Comparison of ENCODE assay signal across 8 mouse cellular contexts in the genomic region with DNA sequence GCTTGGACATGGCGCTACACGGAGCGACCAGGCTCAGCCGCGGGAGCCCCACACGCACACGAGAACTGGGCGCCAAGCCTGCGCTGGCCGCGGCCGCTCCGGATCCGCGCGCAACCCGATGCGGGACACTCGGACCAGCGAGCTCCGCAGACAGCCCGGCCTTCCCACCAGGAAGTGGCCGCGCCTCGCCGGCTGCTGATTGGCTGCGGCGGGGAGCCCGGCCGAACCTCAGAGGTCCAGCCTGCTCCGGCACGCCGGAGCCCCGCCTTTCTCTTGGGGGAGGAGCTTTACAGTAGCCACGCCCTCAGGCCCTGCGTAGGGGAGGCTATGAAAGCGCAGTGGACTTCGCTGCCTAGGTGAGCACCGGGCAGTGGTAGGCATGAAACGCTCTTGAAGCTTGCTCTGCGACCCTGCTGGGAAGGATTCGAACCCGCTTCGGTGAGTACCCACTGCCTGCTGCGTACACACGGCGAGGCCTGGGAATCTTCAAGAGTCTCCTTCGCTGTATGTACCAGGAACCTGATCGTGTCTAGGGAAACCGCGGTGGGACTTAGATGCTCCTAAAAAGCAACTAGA. TPM values are rescaled to one million over a fixed set of nuclear protein-coding genes. Genes with fewer than 3 reads are reported as not detected.
DNase-seq lines count a peak whose midpoint lies in the region; ATAC-seq and TF ChIP-seq lines count a peak whose summit lies in the region.

A gene (minus strand): TSS at position 180 of the 576 bp plus-strand sequence.
A gene (plus strand): TSS at position 307 of the 576 bp plus-strand sequence.

- H3K9ac ChIP-seq in embryonic facial prominence, embryonic 14.5 days (ENCODE audit: low read depth, low read length): peak within 1 kb of the TSS; percentile 74
- H3K9ac ChIP-seq in heart, adult 2 months (ENCODE audit: low read depth, low read length): peak within 1 kb of the TSS; percentile 94
- H3K9ac ChIP-seq in limb, embryonic 13.5 days: peak within 1 kb of the TSS; percentile 81
- peak within 1 kb of the TSS; percentile 73 for H3K9ac ChIP-seq in midbrain, embryonic 16.5 days (ENCODE audit: low read depth, low read length)

- H3K4me2 ChIP-seq in embryonic facial prominence, embryonic 14.5 days (ENCODE audit: low read depth, low read length): peak within 1 kb of the TSS; percentile 70
- H3K4me2 ChIP-seq in limb, embryonic 13.5 days (replicated peaks): peak within 1 kb of the TSS; percentile 80
- H3K4me2 ChIP-seq in midbrain, embryonic 16.5 days (ENCODE audit: low read length): peak within 1 kb of the TSS; percentile 99

- TF ChIP-seq EP300 in heart, adult 2 months (IDR thresholded peaks at IDR 0.05; ENCODE audit: insufficient read depth, low read depth, low read length): no peak

- no peaks in the 10 kb centered on the region for H3K27me3 ChIP-seq in embryonic facial prominence, embryonic 14.5 days (replicated peaks; ENCODE audit: control insufficient read depth, insufficient read depth, low read length)
- H3K27me3 ChIP-seq in heart, adult 2 months (ENCODE audit: control insufficient read depth, insufficient read depth, low read length): no peaks in the 10 kb centered on the region
- no peaks in the 10 kb centered on the region for H3K27me3 ChIP-seq in limb, embryonic 13.5 days
- no peaks in the 10 kb centered on the region for H3K27me3 ChIP-seq in midbrain, embryonic 16.5 days (ENCODE audit: control insufficient read depth, insufficient read depth, low read depth, low read length)

- WGBS in embryonic facial prominence, embryonic 14.5 days: 1% methylated on average over 34 of the region's 51 CpGs
- under 1% methylated on average over 51 of the region's 51 CpGs for WGBS in heart, adult 2 months
- WGBS in limb, embryonic 13.5 days: under 1% methylated on average over 48 of the region's 51 CpGs
- under 1% methylated on average over 50 of the region's 51 CpGs for WGBS in midbrain, embryonic 16.5 days

- intact Hi-C loops in heart, adult 2 months (cut with DNase I): loop anchor here (1.0 to 5.0 kb wide), 3 partner anchors 15 to 81 kb away; a partner anchor contains a TSS

- peak; percentile 98 for ATAC-seq in embryonic facial prominence, embryonic 14.5 days (ENCODE audit: low read depth)
- peak; percentile 97 for ATAC-seq in limb, embryonic 13.5 days (ENCODE audit: low FRiP score, low read depth)
- peak; percentile 99 for ATAC-seq in midbrain, embryonic 16.5 days

- H3K4me1 ChIP-seq in embryonic facial prominence, embryonic 14.5 days (ENCODE audit: control insufficient read depth, insufficient read depth, low read length): peaks cover 12% of the 10 kb centered on the region; the same call in 1 of the 2 replicates
- peaks cover 6% of the 10 kb centered on the region for H3K4me1 ChIP-seq in heart, adult 2 months (ENCODE audit: control insufficient read depth, insufficient read depth, low read length)
- peaks cover 25% of the 10 kb centered on the region for H3K4me1 ChIP-seq in limb, embryonic 13.5 days
- H3K4me1 ChIP-seq in midbrain, embryonic 16.5 days (ENCODE audit: control insufficient read depth, insufficient read depth, low read length): peaks cover 9% of the 10 kb centered on the region

- peak within 1 kb of the TSS; percentile 77 for H3K27ac ChIP-seq in embryonic facial prominence, embryonic 14.5 days (replicated peaks; ENCODE audit: low read depth, low read length)
- peak within 1 kb of the TSS; percentile 83 for H3K27ac ChIP-seq in heart, adult 2 months
- H3K27ac ChIP-seq in limb, embryonic 13.5 days: peak within 1 kb of the TSS; percentile 56
- H3K27ac ChIP-seq in midbrain, embryonic 16.5 days (ENCODE audit: low read length): peak within 1 kb of the TSS; percentile 53; the same call in 1 of the 2 replicates

- peak within 1 kb of the TSS; percentile 91 for H3K4me3 ChIP-seq in embryonic facial prominence, embryonic 14.5 days (ENCODE audit: low read depth, low read length)
- H3K4me3 ChIP-seq in heart, adult 2 months: peak within 1 kb of the TSS; percentile 67
- H3K4me3 ChIP-seq in limb, embryonic 13.5 days: peak within 1 kb of the TSS; percentile 83
- peak within 1 kb of the TSS; percentile 84 for H3K4me3 ChIP-seq in midbrain, embryonic 16.5 days (ENCODE audit: low read depth, low read length)

- no peak for TF ChIP-seq CTCF in heart, adult 2 months (IDR thresholded peaks at IDR 0.05)

- H3K9me3 ChIP-seq in embryonic facial prominence, embryonic 14.5 days (ENCODE audit: control insufficient read depth, low read length): no peaks in the 10 kb centered on the region
- H3K9me3 ChIP-seq in limb, embryonic 13.5 days: no peaks in the 10 kb centered on the region
- no peaks in the 10 kb centered on the region for H3K9me3 ChIP-seq in midbrain, embryonic 16.5 days (replicated peaks; ENCODE audit: control insufficient read depth, low read length, poor library complexity, severe bottlenecking)

- peak; percentile 91 for DNase-seq in 3T3-L1 (ENCODE audit: low read depth, low spot score)
- peak; percentile 96 for DNase-seq in adrenal gland, postnatal 4 days (ENCODE audit: low spot score in 2 of 2)
- peak; percentile 97 for DNase-seq in embryonic facial prominence, embryonic 14.5 days (ENCODE audit: low spot score)
- peak; percentile 98 to 100 for DNase-seq in heart, adult 2 months
- peak; percentile 98 for DNase-seq in kidney, adult 8-10 months
- peak; percentile 98 to 99 for DNase-seq in spleen, postnatal 10 days (ENCODE audit: low spot score in 2 of 2)

- TF ChIP-seq POLR2A in heart, adult 2 months (IDR thresholded peaks at IDR 0.05; ENCODE audit: insufficient read depth, low read depth, low read length): peak; percentile 86

- H3K36me3 ChIP-seq in embryonic facial prominence, embryonic 14.5 days (ENCODE audit: control insufficient read depth, insufficient read depth, low read length): no peaks in the 10 kb centered on the region
- H3K36me3 ChIP-seq in heart, adult 2 months (ENCODE audit: control insufficient read depth, insufficient read depth, low read length): peaks cover 9% of the 10 kb centered on the region
- no peaks in the 10 kb centered on the region for H3K36me3 ChIP-seq in limb, embryonic 13.5 days
- H3K36me3 ChIP-seq in midbrain, embryonic 16.5 days (ENCODE audit: control insufficient read depth, insufficient read depth, low read length): no peaks in the 10 kb centered on the region

- H3K79me2 ChIP-seq in heart, adult 2 months (replicated peaks; ENCODE audit: control insufficient read depth, insufficient read depth, low read length): peaks cover 2% of the 10 kb centered on the region

RNA-seq across cellular contexts. Expression of the first gene that starts in this region (rescaled TPM):
- total RNA-seq in adrenal gland, postnatal 4 days (2021): 10 to 100 TPM; 76.7 to 76.9 TPM
- 105 and 116 TPM in 2 replicates for polyA plus RNA-seq in embryonic facial prominence, embryonic 14.5 days (2014; fragmentation: Nextera tagmentation; extraction: Ambion mirVana)
- total RNA-seq in heart, adult 2 months (2021): 10 to 100 TPM; 35.3 to 37.6 TPM
- polyA plus RNA-seq in heart, adult 2 months (2012; rRNA removed): 29.5 and 31.5 TPM in 2 replicates
- 60.8 and 65.3 TPM in 2 replicates for polyA plus RNA-seq in limb, embryonic 13.5 days (2015; fragmentation: Nextera tagmentation; extraction: Ambion mirVana)
- 32.1 and 32.2 TPM in 2 replicates for polyA plus RNA-seq in midbrain, embryonic 16.5 days (2015; fragmentation: Nextera tagmentation; extraction: Ambion mirVana)

RNA-seq across cellular contexts. Expression of the second gene that starts in this region (rescaled TPM):
- 10 to 100 TPM; 14.5 to 17.7 TPM for total RNA-seq in adrenal gland, postnatal 4 days (2021)
- 8.6 and 9.8 TPM in 2 replicates for polyA plus RNA-seq in embryonic facial prominence, embryonic 14.5 days (2014; fragmentation: Nextera tagmentation; extraction: Ambion mirVana)
- 1 to 10 TPM; 2.3 to 2.5 TPM for total RNA-seq in heart, adult 2 months (2021)
- polyA plus RNA-seq in heart, adult 2 months (2012; rRNA removed): 5.4 and 9.7 TPM in 2 replicates
- polyA plus RNA-seq in limb, embryonic 13.5 days (2015; fragmentation: Nextera tagmentation; extraction: Ambion mirVana): 17.7 and 24.6 TPM in 2 replicates
- 6.2 and 6.7 TPM in 2 replicates for polyA plus RNA-seq in midbrain, embryonic 16.5 days (2015; fragmentation: Nextera tagmentation; extraction: Ambion mirVana)

Comparison
In these comparisons a context has a peak if more than half of its experiments do, and no peak if none do; other contexts are left out.
1. Peak in every context shown above with its lines: DNase-seq, ATAC-seq, H3K4me3 ChIP-seq and H3K27ac ChIP-seq.
2. RNA of the second gene that starts in this region (total RNA-seq): 14.5 to 17.7 TPM in adrenal gland, postnatal 4 days; 2.3 to 2.5 TPM in heart, adult 2 months; every median in the first group is over 4 times any median in the second.